Mouse (Mus musculus) liver, embryonic 18 days (tissue): ENCODE measurements around the gene Mrc2. TPM values are rescaled to one million over a fixed set of nuclear protein-coding genes. Genes with fewer than 3 reads are reported as not detected.

Experiments used
- polyA plus RNA-seq: library from polyadenylated mRNA; depleted of rRNA; stranded (reverse); fragments of >200 nt; gene quantifications from 2 replicates; pipeline ENCODE4 v1.2.3, GENCODE M21; 2012; rRNA removed

Gene Mrc2
- polyA plus RNA-seq: 0.84 and 1.2 TPM in 2 replicates

GRCm38 (mm10) chr11:105292124-105293071, at the start of gene Mrc2:
TSS of gene Mrc2 (plus strand) at chr11:105292643.

Other genes starting within 250 kb of the Mrc2 start
- gene Efcab3, start 229.1 kb upstream of the Mrc2 start, polyA plus RNA-seq: 0.19 and 0.20 TPM in 2 replicates
- gene Mettl2, start 166.2 kb upstream of the Mrc2 start, polyA plus RNA-seq: 11.4 and 12.5 TPM in 2 replicates
- not detected in 2 replicates for gene Gm10842, start 145.8 kb upstream of the Mrc2 start, polyA plus RNA-seq
- gene Tlk2, start 113.8 kb upstream of the Mrc2 start, polyA plus RNA-seq: 13.7 and 17.1 TPM in 2 replicates
- gene March10, start 164.1 kb downstream of the Mrc2 start, polyA plus RNA-seq: not detected in 2 replicates